Mouse (Mus musculus) lung, adult 2 months (tissue): Measurements from ENCODE around the gene Prelp. TPM values are rescaled to one million over a fixed set of nuclear protein-coding genes. Genes with fewer than 3 reads are reported as not detected.

Experiments
- DNase-seq: peaks from one replicate; pipeline ENCODE4 v3.0.0; 2022
- H3K4me1 ChIP-seq: fragments of 200-500 bp; 2 replicates; pipeline ENCODE4 v1.6.1; 2011; ENCODE audit warnings: low read length; ENCODE audit not compliant: control insufficient read depth, insufficient read depth
- H3K4me3 ChIP-seq: fragments of 200-500 bp; replicated peaks from 2 replicates; pipeline ENCODE3; 2011; ENCODE audit warnings: low read depth, mild to moderate bottlenecking, control low read depth, low read length; ENCODE audit errors: extremely low read depth
- CTCF ChIP-seq: fragments of 200-500 bp; IDR thresholded peaks from 2 replicates; pipeline ENCODE4 v1.5.1; 2011; ENCODE audit warnings: mild to moderate bottlenecking, low read length, control low read depth; ENCODE audit not compliant: insufficient read depth
- POLR2A ChIP-seq: fragments of 200-500 bp; IDR thresholded peaks from 2 replicates; pipeline ENCODE4 v1.6.1; 2011; ENCODE audit warnings: low read depth, mild to moderate bottlenecking, control low read depth, low read length, borderline replicate concordance; ENCODE audit errors: extremely low read depth
- WGBS: fragments of 180-500 bp; shearing (Covaris S2); methylation state at CpG from one replicate; pipeline ENCODE4 v1.1.7; 2018; 5-methylcytosine and 5-hydroxymethylcytosine counted together
- polyA plus RNA-seq: library from polyadenylated mRNA; depleted of rRNA; stranded (reverse); fragments of >200 nt; gene quantifications from 2 replicates; pipeline ENCODE4 v1.2.3, GENCODE M21; 2012

Prelp gene
- polyA plus RNA-seq, 1 experiment, result 202 TPM

- 64% methylated on average over 3 of the region's 3 CpGs for WGBS
- peaks cover 9% of the 10 kb centered on the region for H3K4me1 ChIP-seq
- no peak overlapping the region for H3K4me3 ChIP-seq
- no peak for DNase-seq
- no peak for TF ChIP-seq CTCF
- no peak for TF ChIP-seq POLR2A
Measured at GRCm38 (mm10) chr1:133936169-133936568, 15.0 kb upstream of the Prelp start.

- H3K4me3 ChIP-seq, result no peak overlapping the region
- no peak for DNase-seq
- no peak for TF ChIP-seq POLR2A
- no peak for TF ChIP-seq CTCF
- WGBS, result 46% methylated on average over 10 of the region's 10 CpGs
- H3K4me1 ChIP-seq, result peaks cover 9% of the 10 kb centered on the region
Measured at GRCm38 (mm10) chr1:133934354-133934963, 13.2 kb upstream of the Prelp start.

GRCm38 (mm10) chr1:133933301-133934195 is 12.3 kb upstream of the Prelp start:
- WGBS, result 63% methylated on average over 14 of the region's 14 CpGs
- Histone ChIP-seq H3K4me3 (no peak overlapping the region), H3K4me1 (peaks cover 9% of the 10 kb centered on the region)
- no peak for DNase-seq
- TF ChIP-seq CTCF (no peak), POLR2A (no peak)

GRCm38 (mm10) chr1:133929980-133930379 is 8.8 kb upstream of the Prelp start:
- no peak for TF ChIP-seq CTCF
- TF ChIP-seq POLR2A, result no peak
- Histone ChIP-seq H3K4me1 (peaks cover 9% of the 10 kb centered on the region), H3K4me3 (no peak overlapping the region)
- no peak for DNase-seq
- WGBS, result 56% methylated on average over 3 of the region's 3 CpGs

- whole genome bisulfite sequencing, result 95% methylated on average over 3 of the region's 3 CpGs
- DNase-seq, result no peak
- H3K4me3 ChIP-seq, result no peak overlapping the region
- no peak for TF ChIP-seq CTCF
- no peak for TF ChIP-seq POLR2A
- H3K4me1 ChIP-seq, result peaks cover 13% of the 10 kb centered on the region
Measured at GRCm38 (mm10) chr1:133925223-133925622, 4.0 kb upstream of the Prelp start.

- no peak for DNase-seq
Measured at GRCm38 (mm10) chr1:133924141-133924875, 3.1 kb upstream of the Prelp start.

GRCm38 (mm10) chr1:133923071-133923470 is 1.9 kb upstream of the Prelp start:
- peaks cover 17% of the 10 kb centered on the region for H3K4me1 ChIP-seq
- TF ChIP-seq CTCF (no peak), POLR2A (no peak)
- H3K4me3 ChIP-seq, result no peak overlapping the region
- 98% methylated on average over 5 of the region's 5 CpGs for WGBS
- DNase-seq, result no peak

More at GRCm38 (mm10) chr1:133924141-133924875, 3.1 kb upstream of the Prelp start:
- WGBS, result 64% methylated on average over 7 of the region's 7 CpGs
- TF ChIP-seq POLR2A, result no peak
- TF ChIP-seq CTCF, result 0 out of 2 replicates have a peak, but pooled peaks have one; percentile 3
- no peak overlapping the region for H3K4me3 ChIP-seq
- peaks cover 13% of the 10 kb centered on the region for H3K4me1 ChIP-seq

- no peak for TF ChIP-seq CTCF
- TF ChIP-seq POLR2A, result no peak
- WGBS, result 23% methylated on average over 3 of the region's 3 CpGs
- Histone ChIP-seq H3K4me3 (peak overlapping the region; percentile 83), H3K4me1 (peaks cover 34% of the 10 kb centered on the region)
- no peak for DNase-seq
Measured at GRCm38 (mm10) chr1:133920876-133921275, 338 bp downstream of the Prelp start.

GRCm38 (mm10) chr1:133920401-133920800 is 813 bp downstream of the Prelp start:
- Histone ChIP-seq H3K4me1 (peaks cover 38% of the 10 kb centered on the region), H3K4me3 (peak overlapping the region; percentile 83)
- TF ChIP-seq CTCF (no peak), POLR2A (no peak)
- WGBS, result 48% methylated on average over 3 of the region's 3 CpGs
- no peak for DNase-seq
